Mouse (Mus musculus): ENCODE data around the gene Glis3. TPM values are rescaled to one million over a fixed set of nuclear protein-coding genes. Genes with fewer than 3 reads are reported as not detected.

Gene Glis3
- polyA plus RNA-seq, 1 experiment from 2014 or later, result 0.15 TPM

GRCm38 (mm10) chr19:28559836-28560235 is 120.0 kb downstream of the Glis3 start:
- ATAC-seq (ENCODE audit: insufficient read depth), result no peak
- no peak overlapping the region for H3K9ac ChIP-seq
- H3K9me3 ChIP-seq (replicated peaks), result no peaks in the 10 kb centered on the region
- no peak overlapping the region for H3K4me3 ChIP-seq (replicated peaks)
- no peaks in the 10 kb centered on the region for H3K36me3 ChIP-seq (replicated peaks)
- 54% methylated on average over 7 of the region's 7 CpGs for WGBS (ENCODE audit: insufficient replicate concordance)
- H3K27me3 ChIP-seq, result no peaks in the 10 kb centered on the region
- H3K27ac ChIP-seq (replicated peaks), result no peak overlapping the region
- no peak overlapping the region for H3K4me2 ChIP-seq
- H3K4me1 ChIP-seq (replicated peaks), result 0 out of 2 replicates have a peak, but pooled peaks cover 2% of the 10 kb centered on the region

DNA sequence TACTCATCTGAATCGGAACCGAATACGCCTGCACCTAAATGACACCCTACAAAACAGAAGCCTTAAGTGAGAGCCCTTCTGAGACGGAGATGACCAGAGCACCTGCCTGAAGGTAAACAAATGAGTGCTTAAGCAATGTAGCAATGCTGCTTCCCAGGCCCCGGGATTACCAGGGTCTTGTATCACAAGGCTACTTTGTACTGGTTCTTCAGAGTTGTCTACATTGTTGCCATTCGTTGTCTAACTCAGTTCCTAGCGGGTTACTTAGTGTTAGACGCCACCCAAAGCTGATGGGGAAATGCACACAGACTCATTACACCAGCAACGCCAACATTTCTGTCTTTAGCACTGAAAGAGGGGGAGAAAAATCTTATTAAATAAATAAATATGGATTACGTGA is 120.5 kb downstream of the Glis3 start:
- no peak for ATAC-seq (ENCODE audit: insufficient read depth)
- Histone ChIP-seq H3K27ac (replicated peaks) (no peak overlapping the region), H3K36me3 (replicated peaks) (no peaks in the 10 kb centered on the region), H3K4me1 (replicated peaks) (0 out of 2 replicates have a peak, but pooled peaks cover 2% of the 10 kb centered on the region), H3K9me3 (replicated peaks) (no peaks in the 10 kb centered on the region), H3K27me3 (no peaks in the 10 kb centered on the region), H3K4me3 (replicated peaks) (no peak overlapping the region), H3K9ac (no peak overlapping the region), H3K4me2 (no peak overlapping the region)
- WGBS (ENCODE audit: insufficient replicate concordance), result 64% methylated on average over 10 of the region's 10 CpGs

DNA sequence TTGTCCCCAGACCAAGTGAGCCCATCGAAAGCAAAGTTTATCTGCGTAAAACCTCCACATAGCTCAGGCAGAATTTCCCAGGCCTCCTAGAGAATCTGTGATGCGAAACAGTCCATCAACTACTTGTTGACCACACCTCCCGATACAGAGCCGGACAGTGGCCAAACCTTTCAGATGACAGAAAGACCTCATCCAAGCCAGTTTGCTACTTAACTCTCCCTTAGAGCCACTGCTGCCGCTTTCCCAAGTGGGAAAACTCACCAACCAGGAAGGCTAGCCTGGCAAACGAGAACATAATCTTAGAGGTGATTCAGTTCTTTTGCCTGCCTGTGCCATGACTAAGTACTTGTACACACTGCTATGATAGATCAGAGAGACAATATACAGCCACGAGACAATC is 121.2 kb downstream of the Glis3 start:
- Histone ChIP-seq H3K4me2 (no peak overlapping the region), H3K4me1 (replicated peaks) (0 out of 2 replicates have a peak, but pooled peaks cover 2% of the 10 kb centered on the region), H3K9ac (no peak overlapping the region), H3K27ac (replicated peaks) (no peak overlapping the region), H3K4me3 (replicated peaks) (no peak overlapping the region), H3K9me3 (replicated peaks) (no peaks in the 10 kb centered on the region), H3K27me3 (no peaks in the 10 kb centered on the region), H3K36me3 (replicated peaks) (no peaks in the 10 kb centered on the region)
- WGBS (ENCODE audit: insufficient replicate concordance), result 61% methylated on average over 8 of the region's 8 CpGs
- ATAC-seq (ENCODE audit: insufficient read depth), result no peak

- Histone ChIP-seq H3K4me2 (no peak overlapping the region), H3K9me3 (replicated peaks) (no peaks in the 10 kb centered on the region), H3K9ac (no peak overlapping the region), H3K27me3 (no peaks in the 10 kb centered on the region), H3K27ac (replicated peaks) (no peak overlapping the region), H3K4me3 (replicated peaks) (no peak overlapping the region), H3K4me1 (replicated peaks) (0 out of 2 replicates have a peak, but pooled peaks cover 2% of the 10 kb centered on the region), H3K36me3 (replicated peaks) (no peaks in the 10 kb centered on the region)
- no peak for ATAC-seq (ENCODE audit: insufficient read depth)
- WGBS (ENCODE audit: insufficient replicate concordance), result 48% methylated on average over 5 of the region's 5 CpGs
Measured at GRCm38 (mm10) chr19:28557559-28558328, 122.1 kb downstream of the Glis3 start.

- H3K9ac ChIP-seq, result no peak overlapping the region
- no peak overlapping the region for H3K4me2 ChIP-seq
- no peak overlapping the region for H3K4me3 ChIP-seq (replicated peaks)
- no peaks in the 10 kb centered on the region for H3K4me1 ChIP-seq (replicated peaks)
- no peaks in the 10 kb centered on the region for H3K36me3 ChIP-seq (replicated peaks)
- WGBS (ENCODE audit: insufficient replicate concordance), result 58% methylated on average over 6 of the region's 6 CpGs
- no peak for ATAC-seq (ENCODE audit: insufficient read depth)
- no peak overlapping the region for H3K27ac ChIP-seq (replicated peaks)
- no peaks in the 10 kb centered on the region for H3K27me3 ChIP-seq
- H3K9me3 ChIP-seq (replicated peaks), result no peaks in the 10 kb centered on the region
Measured at GRCm38 (mm10) chr19:28555181-28555929, 124.5 kb downstream of the Glis3 start.

- Histone ChIP-seq H3K4me2 (no peak overlapping the region), H3K9me3 (replicated peaks) (no peaks in the 10 kb centered on the region), H3K4me3 (replicated peaks) (no peak overlapping the region), H3K36me3 (replicated peaks) (no peaks in the 10 kb centered on the region), H3K27me3 (no peaks in the 10 kb centered on the region), H3K27ac (replicated peaks) (no peak overlapping the region), H3K4me1 (replicated peaks) (no peaks in the 10 kb centered on the region), H3K9ac (no peak overlapping the region)
- WGBS (ENCODE audit: insufficient replicate concordance), result 59% methylated on average over 8 of the region's 8 CpGs
- ATAC-seq (ENCODE audit: insufficient read depth), result no peak
Measured at GRCm38 (mm10) chr19:28550611-28551010, 129.3 kb downstream of the Glis3 start.

DNA sequence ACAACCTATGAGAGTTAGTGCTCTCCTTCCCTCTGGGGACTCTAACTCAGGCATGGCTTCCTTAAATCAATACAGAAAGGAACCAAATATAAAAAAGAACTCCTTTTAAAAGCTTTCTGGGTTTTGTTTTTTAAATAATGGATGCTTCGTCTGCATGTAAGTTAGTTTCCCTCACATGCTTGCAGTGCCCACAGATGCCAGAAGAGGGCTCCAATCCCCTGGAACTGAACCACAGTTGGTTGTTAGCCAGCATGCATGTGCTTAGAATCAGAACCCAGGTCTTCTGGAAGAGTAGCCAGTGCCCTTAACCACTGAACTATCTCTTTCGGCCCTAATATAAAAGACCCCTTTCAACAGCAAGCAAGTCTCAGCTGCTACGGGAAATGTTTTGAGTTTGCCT is 132.9 kb downstream of the Glis3 start:
- Histone ChIP-seq H3K4me1 (replicated peaks) (no peaks in the 10 kb centered on the region), H3K27ac (replicated peaks) (no peak overlapping the region), H3K4me2 (no peak overlapping the region), H3K4me3 (replicated peaks) (no peak overlapping the region), H3K9me3 (replicated peaks) (no peaks in the 10 kb centered on the region), H3K36me3 (replicated peaks) (no peaks in the 10 kb centered on the region), H3K27me3 (no peaks in the 10 kb centered on the region), H3K9ac (no peak overlapping the region)
- ATAC-seq (ENCODE audit: insufficient read depth), result no peak
- WGBS (ENCODE audit: insufficient replicate concordance), result 71% methylated on average over 3 of the region's 3 CpGs

DNA sequence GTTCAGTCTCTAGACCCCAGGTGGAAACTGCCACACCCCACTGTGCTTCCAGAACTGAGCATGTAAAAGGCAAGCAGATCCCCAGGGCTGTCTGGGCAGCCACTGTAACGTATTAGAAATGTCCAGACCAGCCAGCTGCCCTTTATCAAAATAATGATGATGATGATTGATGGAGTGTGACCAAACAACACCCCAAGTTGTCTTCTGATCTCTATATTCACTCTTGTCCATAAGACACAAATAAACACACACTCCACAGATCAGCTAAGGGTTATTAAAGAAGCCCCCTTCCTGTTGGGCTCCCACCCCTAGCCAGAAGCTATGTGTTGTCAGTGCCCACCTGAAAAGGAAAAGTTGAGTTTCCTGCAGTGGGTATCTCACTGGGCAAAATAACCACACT is 134.4 kb downstream of the Glis3 start:
- H3K36me3 ChIP-seq (replicated peaks), result no peaks in the 10 kb centered on the region
- no peak overlapping the region for H3K4me2 ChIP-seq
- WGBS (ENCODE audit: insufficient replicate concordance), result 26% methylated on average over 1 of the region's 1 CpGs
- no peak overlapping the region for H3K9ac ChIP-seq
- ATAC-seq (ENCODE audit: insufficient read depth), result no peak
- no peak overlapping the region for H3K4me3 ChIP-seq (replicated peaks)
- H3K9me3 ChIP-seq (replicated peaks), result no peaks in the 10 kb centered on the region
- no peaks in the 10 kb centered on the region for H3K27me3 ChIP-seq
- no peak overlapping the region for H3K27ac ChIP-seq (replicated peaks)
- H3K4me1 ChIP-seq (replicated peaks), result no peaks in the 10 kb centered on the region

DNA sequence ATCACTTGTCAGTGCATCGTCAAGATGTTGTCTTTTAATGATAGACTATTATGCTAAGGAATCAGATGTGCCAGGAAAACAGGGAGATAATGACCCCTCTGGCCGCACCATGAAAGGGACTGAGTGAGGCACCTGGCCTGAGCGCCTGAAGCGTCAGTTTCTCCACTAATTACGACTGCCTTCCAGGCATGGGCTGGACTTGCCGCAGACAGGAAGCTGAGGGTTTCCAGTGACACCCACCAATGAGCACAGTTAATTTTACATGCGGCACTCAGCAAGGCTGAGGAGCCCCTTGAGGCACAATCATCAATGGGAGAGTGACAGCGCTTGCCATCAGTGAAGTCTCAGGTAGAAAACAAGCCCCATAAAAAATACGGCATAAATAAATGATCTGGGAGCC is 141.1 kb downstream of the Glis3 start:
- Histone ChIP-seq H3K4me2 (no peak overlapping the region), H3K4me3 (replicated peaks) (no peak overlapping the region), H3K36me3 (replicated peaks) (no peaks in the 10 kb centered on the region), H3K27ac (replicated peaks) (no peak overlapping the region), H3K27me3 (no peaks in the 10 kb centered on the region), H3K9ac (no peak overlapping the region), H3K9me3 (replicated peaks) (no peaks in the 10 kb centered on the region), H3K4me1 (replicated peaks) (no peaks in the 10 kb centered on the region)
- ATAC-seq (ENCODE audit: insufficient read depth), result no peak
- 49% methylated on average over 9 of the region's 9 CpGs for WGBS (ENCODE audit: insufficient replicate concordance)

GRCm38 (mm10) chr19:28534964-28535363 is 144.9 kb downstream of the Glis3 start:
- Histone ChIP-seq H3K4me3 (replicated peaks) (no peak overlapping the region), H3K9ac (no peak overlapping the region), H3K4me2 (no peak overlapping the region), H3K4me1 (replicated peaks) (no peaks in the 10 kb centered on the region), H3K27me3 (no peaks in the 10 kb centered on the region), H3K27ac (replicated peaks) (no peak overlapping the region), H3K9me3 (replicated peaks) (no peaks in the 10 kb centered on the region), H3K36me3 (replicated peaks) (no peaks in the 10 kb centered on the region)
- WGBS (ENCODE audit: insufficient replicate concordance), result 72% methylated on average over 12 of the region's 12 CpGs
- ATAC-seq (ENCODE audit: insufficient read depth), result no peak

GRCm38 (mm10) chr19:28533576-28533975 is 146.3 kb downstream of the Glis3 start:
- Histone ChIP-seq H3K9me3 (replicated peaks) (no peaks in the 10 kb centered on the region), H3K4me3 (replicated peaks) (no peak overlapping the region), H3K27ac (replicated peaks) (no peak overlapping the region), H3K9ac (no peak overlapping the region), H3K27me3 (no peaks in the 10 kb centered on the region), H3K36me3 (replicated peaks) (no peaks in the 10 kb centered on the region), H3K4me2 (no peak overlapping the region), H3K4me1 (replicated peaks) (no peaks in the 10 kb centered on the region)
- WGBS (ENCODE audit: insufficient replicate concordance), result 43% methylated on average over 3 of the region's 3 CpGs
- ATAC-seq (ENCODE audit: insufficient read depth), result no peak
